Mouse (Mus musculus): ENCODE data around the gene Rpa3.

Gene Rpa3

DNA sequence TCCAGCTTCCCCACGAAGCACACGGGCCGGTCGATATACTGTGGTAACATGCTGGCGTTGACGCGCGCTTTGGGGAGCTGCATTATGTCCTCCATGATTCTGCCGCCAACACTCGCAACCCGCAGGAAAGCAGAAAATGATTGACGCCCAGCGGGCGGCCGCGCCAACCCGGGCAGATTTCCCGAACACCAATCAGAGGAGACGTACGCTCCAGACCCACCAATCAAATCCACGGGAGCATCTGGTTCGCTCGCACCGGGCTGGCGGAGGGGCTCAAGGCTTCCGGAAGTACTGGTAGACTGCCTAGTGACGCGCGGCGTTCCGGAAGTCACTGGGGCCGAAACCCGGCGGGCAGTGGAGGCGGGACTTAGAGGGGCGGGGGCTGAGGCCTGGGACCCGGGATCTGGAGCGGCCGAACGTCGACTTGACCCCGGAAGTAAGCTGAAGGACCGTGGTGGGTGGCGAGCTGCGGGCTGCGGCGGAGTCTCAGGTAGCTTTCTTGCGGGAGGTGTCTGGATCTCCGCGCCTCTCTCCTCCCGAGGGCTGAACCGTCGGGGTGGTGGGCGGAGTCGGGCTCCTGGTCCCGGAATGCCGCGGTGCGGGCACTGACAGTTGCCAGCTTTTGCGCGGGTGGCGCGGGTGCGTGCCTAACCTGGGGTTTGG lies at the start of gene Rpa3, which contains the start of the genes Umad1 and Gm45062:
Rpa3 (minus strand) TSS at position 170 of the 663 bp plus-strand sequence.
Umad1 (plus strand) TSS at position 285 of the 663 bp plus-strand sequence.
Gm45062 (plus strand) TSS at position 447 of the 663 bp plus-strand sequence.
- peak; percentile 97 to 98 for DNase-seq

- no peak for DNase-seq
These were observed 49.2 kb upstream of the Rpa3 start for GRCm38 (mm10) chr6:8307878-8308775.

- DNase-seq, result no peak
These were observed 40.3 kb upstream of the Rpa3 start for GRCm38 (mm10) chr6:8299066-8299863.

DNA sequence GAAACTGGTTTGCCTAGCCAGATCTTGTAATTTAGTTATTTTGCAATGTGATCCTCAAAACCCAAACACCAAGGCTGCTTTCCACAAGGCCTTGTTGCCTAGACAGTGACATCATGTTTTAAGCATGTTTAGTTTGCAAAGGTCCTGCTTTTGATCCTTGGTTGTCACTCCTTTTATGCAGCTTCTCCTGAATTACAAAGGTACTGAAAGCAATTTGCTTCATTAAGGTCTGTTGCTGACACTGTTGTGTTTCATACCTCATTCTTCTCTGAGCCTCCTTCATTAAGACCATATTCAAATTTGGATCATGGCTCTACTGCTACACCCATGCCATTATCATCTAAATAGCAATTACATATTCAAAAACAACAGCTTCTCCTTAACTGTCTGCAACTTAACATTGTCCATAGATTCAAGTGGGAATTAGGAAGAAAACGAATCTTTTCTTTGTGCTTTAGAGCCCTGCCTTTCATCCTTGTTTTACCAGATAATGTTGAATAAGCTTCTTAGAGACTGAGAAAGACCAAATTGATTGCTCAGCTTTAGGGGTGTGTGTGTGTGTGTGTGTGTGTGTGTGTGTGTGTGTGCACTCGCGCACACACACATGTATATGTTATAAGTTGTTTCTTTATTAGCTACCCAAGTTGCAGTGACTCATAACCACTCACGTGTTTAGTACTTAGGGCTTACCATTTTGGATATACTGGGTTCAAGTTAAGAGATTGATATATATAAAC lies 35.2 kb upstream of the Rpa3 start:
- no peak for DNase-seq

DNA sequence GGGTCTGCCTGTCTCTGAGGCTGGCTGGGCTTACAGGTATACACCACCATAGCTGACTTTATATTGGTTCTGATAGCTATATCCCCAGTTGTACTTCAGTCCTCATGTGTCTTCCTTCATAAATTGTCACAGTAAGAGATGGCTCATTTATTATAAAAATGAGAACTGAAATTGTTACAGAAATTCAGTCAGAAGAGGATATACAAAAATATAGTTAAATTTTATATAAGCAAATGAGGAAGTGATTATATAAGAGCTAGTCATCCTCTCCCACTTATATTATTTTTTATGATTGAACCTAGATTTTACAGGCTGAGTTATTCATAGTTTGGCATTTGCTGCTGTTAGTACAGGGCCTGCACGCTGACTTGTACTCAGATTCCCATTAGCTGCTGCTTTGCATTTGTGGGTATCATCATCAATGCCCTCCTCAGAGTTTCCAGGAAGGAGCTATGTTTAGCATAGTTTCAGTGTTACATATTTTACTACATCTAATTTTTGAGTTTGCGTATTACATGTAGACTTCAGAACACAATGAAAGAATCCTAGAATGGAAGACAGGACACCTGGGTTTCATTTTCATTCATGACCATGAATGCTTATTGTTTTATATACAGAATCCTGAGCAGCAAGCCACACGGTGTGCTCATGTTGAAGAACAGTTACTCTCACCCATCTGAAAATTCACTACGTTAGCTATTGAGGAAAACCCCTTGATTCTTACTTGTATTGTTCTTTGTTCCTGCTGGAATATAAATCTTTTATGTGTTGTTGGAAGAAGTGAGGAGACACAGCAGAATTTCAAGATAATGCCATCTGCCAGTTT lies 30.0 kb upstream of the Rpa3 start:
- no peak for DNase-seq

- no peak for DNase-seq
These were observed 27.2 kb upstream of the Rpa3 start for GRCm38 (mm10) chr6:8286146-8286545.

- no peak for DNase-seq
These were observed 26.5 kb upstream of the Rpa3 start for GRCm38 (mm10) chr6:8285401-8285960.

- no peak for DNase-seq
These were observed 24.3 kb upstream of the Rpa3 start for GRCm38 (mm10) chr6:8283255-8283654.

GRCm38 (mm10) chr6:8278426-8279002 lies 19.5 kb upstream of the Rpa3 start:
- DNase-seq, result no peak

DNA sequence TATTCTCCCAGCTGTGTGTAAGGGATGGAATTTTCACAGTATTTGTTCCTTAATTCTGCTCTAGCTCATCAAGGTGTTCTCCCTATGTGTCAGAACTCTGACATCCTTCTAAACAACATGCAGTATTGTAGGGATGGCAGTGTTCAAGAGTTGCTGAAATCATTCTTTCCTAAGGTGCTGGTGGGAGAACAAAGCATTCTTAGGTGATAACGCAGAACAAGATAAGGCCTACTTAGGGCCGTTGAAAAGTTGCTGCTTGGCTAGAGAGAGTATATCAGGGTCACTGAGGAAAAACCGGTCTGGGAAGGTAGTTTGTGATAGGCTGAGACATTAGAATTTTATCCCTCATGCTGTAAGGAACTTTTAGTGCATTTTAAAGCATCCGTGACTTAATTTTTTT lies 17.5 kb upstream of the Rpa3 start:
- DNase-seq, result no peak

GRCm38 (mm10) chr6:8275098-8275497 lies 16.1 kb upstream of the Rpa3 start:
- DNase-seq, result peak; percentile 80 to 91

- DNase-seq, result peak; percentile 54 to 59
These were observed 15.5 kb upstream of the Rpa3 start for GRCm38 (mm10) chr6:8274387-8275054.

- DNase-seq, result no peak
These were observed 12.1 kb upstream of the Rpa3 start for GRCm38 (mm10) chr6:8271047-8271446.

- no peak for DNase-seq
These were observed 683 bp upstream of the Rpa3 start for GRCm38 (mm10) chr6:8259667-8260044.

DNA sequence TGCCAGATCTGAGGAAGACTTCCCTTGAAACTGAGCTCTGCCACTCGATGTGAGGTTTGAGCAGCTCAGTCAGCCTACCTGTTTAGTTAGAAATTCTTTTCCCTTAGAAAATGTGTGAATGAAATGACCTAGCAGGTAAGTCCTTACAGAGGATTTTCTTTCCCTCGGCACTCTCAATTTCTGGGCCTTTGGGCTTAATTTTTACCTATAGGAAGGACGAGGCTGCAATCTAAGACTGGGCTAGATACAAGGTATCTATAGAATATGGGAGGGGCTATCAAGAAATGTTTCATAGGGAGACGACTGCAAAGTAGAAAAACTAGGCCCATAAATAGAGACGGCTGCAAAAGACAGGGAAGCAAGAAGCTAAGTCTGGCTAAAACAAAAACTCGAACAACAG lies 657 bp downstream of the Rpa3 start:
- no peak for DNase-seq

DNA sequence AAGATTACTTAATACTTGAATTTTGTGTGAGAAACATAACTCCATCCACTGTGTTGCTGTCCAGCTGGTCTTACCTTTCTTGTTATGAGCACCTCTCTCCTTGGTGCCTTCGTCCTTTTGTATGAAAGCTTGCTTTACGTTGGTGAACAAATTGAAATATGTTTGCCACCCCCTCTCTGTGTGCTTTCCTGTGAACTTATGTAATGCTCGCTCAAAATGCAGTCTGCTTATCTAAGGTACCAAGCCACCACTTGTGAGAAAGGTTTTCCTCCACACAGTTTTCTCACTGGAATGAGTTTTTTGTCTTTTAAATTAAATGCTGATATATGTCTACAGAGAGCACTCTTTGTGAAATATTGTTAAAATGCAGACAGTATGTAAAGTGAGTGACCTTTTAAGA lies 30.4 kb downstream of the Rpa3 start:
- no peak for DNase-seq

DNA sequence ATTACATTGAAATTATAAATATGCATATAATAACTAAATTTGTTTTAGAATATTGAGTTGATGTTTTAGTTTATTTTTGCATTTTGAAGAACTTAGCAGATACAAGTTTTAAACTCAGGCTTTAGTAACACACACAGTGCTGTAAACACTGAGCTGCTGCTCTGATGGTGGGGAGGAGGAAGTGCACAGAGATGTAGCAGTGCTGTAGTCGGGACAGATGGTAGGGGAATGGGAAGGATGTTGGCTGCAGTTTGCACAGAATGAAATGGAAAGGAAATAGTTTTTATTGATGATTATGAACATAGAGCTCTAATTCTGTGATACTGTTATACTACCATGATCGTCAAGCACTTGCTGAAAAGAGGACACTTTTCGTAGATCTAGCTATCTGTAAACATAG lies 31.9 kb downstream of the Rpa3 start:
- DNase-seq, result no peak

DNA sequence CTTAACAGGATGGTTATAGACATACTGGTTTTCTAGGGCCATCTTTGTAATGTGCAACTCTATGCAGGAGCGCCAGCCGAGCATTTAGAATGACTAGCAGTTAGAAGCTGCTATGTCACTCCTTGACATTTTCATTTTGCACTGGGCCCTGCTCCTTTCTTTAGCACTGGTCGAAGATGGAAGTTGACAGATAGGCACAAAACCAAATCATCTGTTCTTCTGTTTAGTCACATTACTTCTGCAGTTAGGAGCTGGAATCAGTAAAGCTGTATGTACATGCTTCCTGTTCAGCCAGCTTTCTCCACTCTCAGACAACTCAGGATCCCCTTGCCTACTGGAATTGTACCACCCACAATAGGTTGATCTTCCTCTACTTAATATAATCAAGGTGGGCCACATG lies 48.3 kb downstream of the Rpa3 start:
- DNase-seq, result peak in 1 of 2 experiments; percentile 14

GRCm38 (mm10) chr6:8209866-8210186 lies 49.1 kb downstream of the Rpa3 start:
- DNase-seq, result peak in 1 of 2 experiments; percentile 21

Measured in cerebellum, adult 18-20 months (tissue).